Mouse (Mus musculus) stomach, embryonic 14.5 days (tissue): Measurements from ENCODE around the gene Slc44a2. TPM values are rescaled to one million over a fixed set of nuclear protein-coding genes. Genes with fewer than 3 reads are reported as not detected.

Experiments used
- ATAC-seq: fragments of 200-750 bp; cut with Nextera tagmentation; 2 replicates; pipeline ENCODE4 v1.8.0; 2017; ENCODE audit warnings: low read depth, moderate TSS enrichment; ENCODE audit not compliant: insufficient number of reproducible peaks, insufficient read depth, low FRiP score
- H3K27ac ChIP-seq: fragments of 300-500 bp; sonication (generic); 2 replicates; pipeline ENCODE4 v1.5.1; 2014; ENCODE audit warnings: mild to moderate bottlenecking, low read length, moderate library complexity, mixed read lengths
- H3K27me3 ChIP-seq: fragments of 300-500 bp; sonication (generic); 2 replicates; pipeline ENCODE4 v1.6.1; 2014; ENCODE audit warnings: low read length, control low read depth, mixed read lengths; ENCODE audit not compliant: control insufficient read depth, insufficient read depth
- H3K36me3 ChIP-seq: fragments of 300-500 bp; sonication (generic); 2 replicates; pipeline ENCODE4 v1.6.1; 2014; ENCODE audit warnings: mild to moderate bottlenecking, control low read depth, low read length, moderate library complexity, mixed read lengths; ENCODE audit not compliant: control insufficient read depth, insufficient read depth
- H3K4me1 ChIP-seq: fragments of 300-500 bp; sonication (generic); 2 replicates; pipeline ENCODE4 v1.6.1; 2014; ENCODE audit warnings: low read length, control low read depth, mixed read lengths; ENCODE audit not compliant: control insufficient read depth, insufficient read depth
- H3K4me2 ChIP-seq: fragments of 300-500 bp; sonication (generic); replicated peaks from 2 replicates; pipeline ENCODE4 v1.6.1; 2014; ENCODE audit warnings: low read depth, low read length, control low read depth
- H3K4me3 ChIP-seq: fragments of 300-500 bp; sonication (generic); 2 replicates; pipeline ENCODE4 v1.5.1; 2014; ENCODE audit warnings: low read depth, low read length, control low read depth
- H3K9ac ChIP-seq: fragments of 300-500 bp; sonication (generic); replicated peaks from 2 replicates; pipeline ENCODE4 v1.6.1; 2014; ENCODE audit warnings: low read depth, mild to moderate bottlenecking, control low read depth, low read length, moderate library complexity, mixed read lengths
- H3K9me3 ChIP-seq: fragments of 300-500 bp; sonication (generic); 2 replicates; pipeline ENCODE4 v1.6.1; 2016; ENCODE audit warnings: low read depth, low read length, control low read depth; ENCODE audit not compliant: control insufficient read depth
- WGBS: fragments of 180-500 bp; shearing (Covaris S2); extraction: QIAGEN DNeasy Blood & Tissue Kit; methylation state at CpG from one replicate; pipeline ENCODE4 v1.1.7; 2014; 5-methylcytosine and 5-hydroxymethylcytosine counted together
- polyA plus RNA-seq: library from polyadenylated mRNA; unstranded; fragments of >200 nt; fragmentation: Nextera tagmentation; extraction: Ambion mirVana; gene quantifications from 2 replicates; pipeline ENCODE4 v1.2.1, GENCODE M21; 2014

Gene Slc44a2
- polyA plus RNA-seq, 1 experiment from 2014 or later = 122 TPM

GRCm38 (mm10) chr9:21392646-21393175, 72.2 kb downstream of the Slc44a2 start:
- Histone ChIP-seq H3K4me2 (no peak overlapping the region), H3K9me3 (no peaks in the 10 kb centered on the region), H3K36me3 (peaks cover 95% of the 10 kb centered on the region), H3K27ac (no peak overlapping the region), H3K4me3 (no peak overlapping the region), H3K9ac (no peak overlapping the region), H3K27me3 (no peaks in the 10 kb centered on the region), H3K4me1 (no peaks in the 10 kb centered on the region)
- no peak for ATAC-seq
- 89% methylated on average over 10 of the region's 10 CpGs for WGBS

GRCm38 (mm10) chr9:21395692-21396091, 75.2 kb downstream of the Slc44a2 start:
- no peaks in the 10 kb centered on the region for H3K9me3 ChIP-seq
- no peaks in the 10 kb centered on the region for H3K27me3 ChIP-seq
- ATAC-seq = no peak
- no peak overlapping the region for H3K27ac ChIP-seq
- H3K9ac ChIP-seq = no peak overlapping the region
- no peaks in the 10 kb centered on the region for H3K4me1 ChIP-seq
- H3K4me3 ChIP-seq = no peak overlapping the region
- H3K4me2 ChIP-seq = no peak overlapping the region
- 88% methylated on average over 3 of the region's 3 CpGs for WGBS
- peaks cover 96% of the 10 kb centered on the region for H3K36me3 ChIP-seq

GRCm38 (mm10) chr9:21397170-21397569, 76.7 kb downstream of the Slc44a2 start:
- H3K4me3 ChIP-seq = no peak overlapping the region
- peaks cover 94% of the 10 kb centered on the region for H3K36me3 ChIP-seq
- no peaks in the 10 kb centered on the region for H3K4me1 ChIP-seq
- H3K27me3 ChIP-seq = no peaks in the 10 kb centered on the region
- H3K27ac ChIP-seq = no peak overlapping the region
- no peaks in the 10 kb centered on the region for H3K9me3 ChIP-seq
- ATAC-seq = no peak
- no peak overlapping the region for H3K4me2 ChIP-seq
- WGBS = 89% methylated on average over 3 of the region's 3 CpGs
- no peak overlapping the region for H3K9ac ChIP-seq

GRCm38 (mm10) chr9:21401042-21401441, 80.5 kb downstream of the Slc44a2 start:
- Histone ChIP-seq H3K27me3 (no peaks in the 10 kb centered on the region), H3K27ac (no peak overlapping the region), H3K36me3 (peaks cover 92% of the 10 kb centered on the region), H3K4me2 (no peak overlapping the region), H3K4me1 (no peaks in the 10 kb centered on the region), H3K9me3 (no peaks in the 10 kb centered on the region), H3K4me3 (no peak overlapping the region), H3K9ac (no peak overlapping the region)
- WGBS = 92% methylated on average over 9 of the region's 9 CpGs
- ATAC-seq = no peak

GRCm38 (mm10) chr9:21402764-21403253, 82.3 kb downstream of the Slc44a2 start:
- no peaks in the 10 kb centered on the region for H3K27me3 ChIP-seq
- H3K4me1 ChIP-seq = no peaks in the 10 kb centered on the region
- no peaks in the 10 kb centered on the region for H3K9me3 ChIP-seq
- H3K27ac ChIP-seq = no peak overlapping the region
- no peak overlapping the region for H3K4me3 ChIP-seq
- H3K36me3 ChIP-seq = peaks cover 84% of the 10 kb centered on the region
- no peak overlapping the region for H3K9ac ChIP-seq
- ATAC-seq = no peak
- no peak overlapping the region for H3K4me2 ChIP-seq
- whole genome bisulfite sequencing = 82% methylated on average over 11 of the region's 11 CpGs

GRCm38 (mm10) chr9:21403745-21404144, 83.2 kb downstream of the Slc44a2 start:
- H3K27me3 ChIP-seq = no peaks in the 10 kb centered on the region
- no peaks in the 10 kb centered on the region for H3K4me1 ChIP-seq
- H3K9me3 ChIP-seq = no peaks in the 10 kb centered on the region
- peaks cover 78% of the 10 kb centered on the region for H3K36me3 ChIP-seq
- no peak overlapping the region for H3K27ac ChIP-seq
- no peak overlapping the region for H3K4me3 ChIP-seq
- ATAC-seq = no peak
- no peak overlapping the region for H3K4me2 ChIP-seq
- no peak overlapping the region for H3K9ac ChIP-seq
- WGBS = 98% methylated on average over 5 of the region's 5 CpGs

Other genes with a start within 250 kb of the Slc44a2 start
- gene Gm49373, start 247.6 kb upstream of the Slc44a2 start, polyA plus RNA-seq = 0.30 and 0.43 TPM in 2 replicates
- 56.0 and 56.4 TPM in 2 replicates for gene Fdx1l, start 247.1 kb upstream of the Slc44a2 start, polyA plus RNA-seq
- gene Gm38431, start 228.7 kb upstream of the Slc44a2 start, polyA plus RNA-seq = 2.0 and 2.3 TPM in 2 replicates
- gene Raver1, start 228.7 kb upstream of the Slc44a2 start, polyA plus RNA-seq = 68.7 and 74.2 TPM in 2 replicates
- 10.2 and 10.9 TPM in 2 replicates for gene Tyk2, start 189.5 kb upstream of the Slc44a2 start, polyA plus RNA-seq
- gene Cdc37, start 170.7 kb upstream of the Slc44a2 start, polyA plus RNA-seq = 283 and 302 TPM in 2 replicates
- 5.4 TPM in 2 replicates for gene Pde4a, start 155.0 kb upstream of the Slc44a2 start, polyA plus RNA-seq
- 34.5 and 40.3 TPM in 2 replicates for gene Keap1, start 81.3 kb upstream of the Slc44a2 start, polyA plus RNA-seq
- gene S1pr5, start 72.3 kb upstream of the Slc44a2 start, polyA plus RNA-seq = 0.27 and 0.48 TPM in 2 replicates
- 38.8 and 43.5 TPM in 2 replicates for gene Atg4d, start 55.4 kb upstream of the Slc44a2 start, polyA plus RNA-seq
- gene Kri1, start 32.7 kb upstream of the Slc44a2 start, polyA plus RNA-seq = 14.1 and 14.7 TPM in 2 replicates
- gene Cdkn2d, start 29.3 kb upstream of the Slc44a2 start, polyA plus RNA-seq = 47.4 and 48.5 TPM in 2 replicates
- gene Ap1m2, start 8.4 kb upstream of the Slc44a2 start, polyA plus RNA-seq = 54.4 and 55.8 TPM in 2 replicates
- 184 and 193 TPM in 2 replicates for gene Ilf3, start 47.2 kb downstream of the Slc44a2 start, polyA plus RNA-seq
- gene Qtrt1, start 91.1 kb downstream of the Slc44a2 start, polyA plus RNA-seq = 54.2 and 65.4 TPM in 2 replicates
- gene Dnm2, start 104.2 kb downstream of the Slc44a2 start, polyA plus RNA-seq = 61.6 and 62.4 TPM in 2 replicates
- 92.8 and 94.5 TPM in 2 replicates for gene Tmed1, start 189.6 kb downstream of the Slc44a2 start, polyA plus RNA-seq
- 5.9 and 6.0 TPM in 2 replicates for gene AB124611, start 205.5 kb downstream of the Slc44a2 start, polyA plus RNA-seq
- gene Carm1, start 226.2 kb downstream of the Slc44a2 start, polyA plus RNA-seq = 39.7 and 42.7 TPM in 2 replicates